Mouse (Mus musculus) heart, adult 8-10 months (tissue): Measurements from ENCODE around the gene Sgca. TPM values are rescaled to one million over a fixed set of nuclear protein-coding genes. Genes with fewer than 3 reads are reported as not detected.
"Not testable (repeated sequence)": the region's sequence is repeated elsewhere in the genome, so short reads cannot be mapped to it uniquely, and the experiment has no call there.

Experiments used
- DNase-seq: peaks from one replicate; pipeline ENCODE4 v3.0.0; 2022; ENCODE audit warnings: low spot score
- total RNA-seq, 4 experiments: library from RNA; stranded (reverse); gene quantifications; 2 replicates each; pipeline ENCODE4 v1.2.4; 2022

Sgca gene
- total RNA-seq, result 100 to 1,000 TPM; 202 to 221 (median 208) TPM

DNA sequence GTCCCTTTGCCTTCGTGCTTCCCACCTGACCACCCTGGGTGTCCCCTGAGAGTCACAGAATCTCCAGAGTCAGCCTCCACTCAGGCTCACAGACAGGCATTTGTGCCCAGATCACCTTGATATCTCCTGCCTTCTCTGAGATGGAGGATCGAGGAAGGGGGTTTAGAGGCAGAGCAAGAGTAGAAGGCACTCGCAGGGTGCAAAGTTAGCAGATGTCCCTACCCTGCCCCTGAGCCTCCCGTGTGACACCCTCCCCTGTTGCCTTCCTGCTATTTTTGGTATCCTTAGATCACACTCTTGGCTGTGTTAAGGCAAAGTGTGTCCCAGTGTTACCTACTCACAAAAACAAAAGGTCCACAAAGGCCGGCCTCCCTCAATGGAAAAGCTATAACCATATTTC, at the start of gene Sgca:
Gene Sgca, minus strand, starts transcription at position 129 of the 400 bp plus-strand sequence.
- DNase-seq, result peak; percentile 57

- no peak for DNase-seq
Measured at GRCm38 (mm10) chr11:95025227-95026012, 49.3 kb upstream of the Sgca start.

GRCm38 (mm10) chr11:95024439-95025184, 48.5 kb upstream of the Sgca start:
- DNase-seq, result no peak

- DNase-seq, result no peak
Measured at GRCm38 (mm10) chr11:95023481-95023880, 47.4 kb upstream of the Sgca start.

DNA sequence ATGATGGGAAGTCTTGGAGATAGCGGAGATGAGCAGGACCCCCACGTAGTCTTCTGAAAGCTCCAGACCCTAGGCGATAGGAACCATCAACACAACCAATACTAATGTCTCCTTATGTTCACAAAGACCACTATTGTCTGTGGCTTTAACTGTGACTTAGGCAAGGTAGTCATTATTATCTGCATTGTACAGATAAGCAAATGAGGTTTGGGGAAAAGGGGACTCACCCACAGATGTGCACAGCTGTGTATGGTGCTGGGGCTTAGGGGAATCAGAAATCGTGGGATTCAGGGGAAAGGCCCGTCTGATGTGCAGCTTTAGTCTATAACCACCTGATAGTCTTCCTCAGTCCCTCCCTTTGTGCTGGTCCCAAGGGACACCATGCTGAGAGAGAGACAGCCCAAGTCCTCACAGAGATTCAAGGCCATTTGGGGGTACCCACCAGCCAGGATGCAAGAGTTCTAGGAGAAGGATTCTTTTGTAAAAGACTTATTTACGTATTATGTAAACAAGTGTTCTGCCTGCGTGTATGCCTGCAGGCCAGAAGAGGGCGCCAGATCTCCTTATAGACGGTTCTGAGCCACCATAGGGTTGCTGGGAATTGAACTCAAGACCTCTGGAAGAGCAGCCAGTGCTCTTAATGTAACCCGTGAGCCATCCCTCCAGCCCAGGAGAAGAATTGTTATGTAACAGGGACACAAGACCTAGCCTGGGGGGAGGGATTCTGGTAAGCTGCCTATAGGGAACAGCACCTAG, 46.3 kb upstream of the Sgca start:
- DNase-seq, result no peak

- DNase-seq, result no peak
Measured at GRCm38 (mm10) chr11:95015484-95015883, 39.4 kb upstream of the Sgca start.

DNA sequence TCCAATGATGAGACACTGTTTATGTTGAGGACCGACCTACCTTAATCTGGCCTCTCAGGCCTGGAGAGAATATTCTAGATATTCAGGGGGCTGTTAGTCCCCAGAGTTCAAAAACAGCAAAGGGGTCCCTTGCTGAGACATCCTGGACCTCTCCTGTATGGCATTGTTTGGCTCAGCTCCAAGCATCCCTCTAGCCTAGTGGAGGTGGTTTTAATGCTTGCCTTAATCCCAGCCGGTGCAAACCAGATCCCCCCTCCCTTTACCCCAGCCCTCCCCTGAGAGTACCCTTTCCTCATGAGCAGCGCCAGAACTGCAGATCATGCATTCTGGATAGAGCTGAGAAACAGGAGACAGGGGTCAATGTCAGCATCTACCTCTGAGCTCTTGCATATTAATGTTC, 36.4 kb upstream of the Sgca start:
- DNase-seq, result no peak

DNA sequence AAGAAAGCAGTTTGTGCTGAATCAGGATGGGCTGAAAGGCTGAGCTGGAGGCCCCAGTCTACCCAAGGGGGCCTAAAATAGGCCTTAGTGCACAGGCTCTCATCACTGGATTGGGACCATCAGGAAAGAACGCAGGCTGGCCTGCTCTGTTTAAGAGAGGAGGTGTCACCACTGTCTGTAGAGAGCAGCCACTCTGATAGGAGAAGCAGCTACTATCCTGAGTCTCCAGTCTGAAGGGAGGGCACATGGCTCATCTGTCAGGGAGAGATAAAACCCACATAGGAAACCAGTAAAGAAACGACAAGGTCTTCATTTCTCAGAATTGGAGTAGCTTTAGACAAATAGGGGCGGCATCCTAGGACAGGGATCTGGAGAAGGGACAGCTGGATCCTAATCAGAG, 35.9 kb upstream of the Sgca start:
- DNase-seq, result no peak

GRCm38 (mm10) chr11:95011416-95011815, 35.3 kb upstream of the Sgca start:
- DNase-seq, result no peak

GRCm38 (mm10) chr11:95010841-95011403, 34.8 kb upstream of the Sgca start:
- not testable (repeated sequence) for DNase-seq

DNA sequence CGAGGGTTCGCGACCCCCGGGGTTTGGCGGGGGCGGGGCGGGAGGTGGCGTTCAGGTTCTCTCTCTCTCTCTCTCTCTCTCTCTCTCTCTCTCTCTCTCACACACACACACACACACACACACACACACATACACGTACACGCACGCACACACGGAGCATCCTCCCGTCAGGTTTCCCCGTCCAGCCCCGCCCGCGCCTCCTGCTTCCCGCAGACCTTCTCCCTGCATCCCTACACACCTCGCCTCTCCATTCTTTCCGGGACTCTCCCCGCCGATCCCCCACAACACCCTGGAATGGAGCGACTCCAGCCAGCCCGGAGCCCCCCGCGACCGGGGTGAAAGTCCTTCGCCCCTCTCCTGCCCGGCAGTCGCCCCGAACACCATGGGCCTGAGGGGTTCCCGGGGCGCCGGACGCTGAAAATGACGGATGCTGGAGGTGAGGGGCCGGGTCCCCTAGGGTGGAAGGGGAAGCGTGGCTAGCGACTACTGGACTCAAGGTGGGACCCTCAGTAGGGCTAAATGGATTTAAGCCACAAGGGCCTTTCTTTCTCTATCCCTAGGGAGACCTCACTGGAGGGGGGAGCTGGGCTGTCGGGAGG, 34.1 kb upstream of the Sgca start:
- no peak for DNase-seq

- no peak for DNase-seq
Measured at GRCm38 (mm10) chr11:95009629-95010014, 33.5 kb upstream of the Sgca start, which contains the start of gene Samd14. TSS of gene Samd14 (plus strand) at chr11:95009879.

- DNase-seq, result no peak
Measured at GRCm38 (mm10) chr11:95008661-95009628, 32.8 kb upstream of the Sgca start.

- DNase-seq, result no peak
Measured at GRCm38 (mm10) chr11:95007418-95007817, 31.3 kb upstream of the Sgca start.

DNA sequence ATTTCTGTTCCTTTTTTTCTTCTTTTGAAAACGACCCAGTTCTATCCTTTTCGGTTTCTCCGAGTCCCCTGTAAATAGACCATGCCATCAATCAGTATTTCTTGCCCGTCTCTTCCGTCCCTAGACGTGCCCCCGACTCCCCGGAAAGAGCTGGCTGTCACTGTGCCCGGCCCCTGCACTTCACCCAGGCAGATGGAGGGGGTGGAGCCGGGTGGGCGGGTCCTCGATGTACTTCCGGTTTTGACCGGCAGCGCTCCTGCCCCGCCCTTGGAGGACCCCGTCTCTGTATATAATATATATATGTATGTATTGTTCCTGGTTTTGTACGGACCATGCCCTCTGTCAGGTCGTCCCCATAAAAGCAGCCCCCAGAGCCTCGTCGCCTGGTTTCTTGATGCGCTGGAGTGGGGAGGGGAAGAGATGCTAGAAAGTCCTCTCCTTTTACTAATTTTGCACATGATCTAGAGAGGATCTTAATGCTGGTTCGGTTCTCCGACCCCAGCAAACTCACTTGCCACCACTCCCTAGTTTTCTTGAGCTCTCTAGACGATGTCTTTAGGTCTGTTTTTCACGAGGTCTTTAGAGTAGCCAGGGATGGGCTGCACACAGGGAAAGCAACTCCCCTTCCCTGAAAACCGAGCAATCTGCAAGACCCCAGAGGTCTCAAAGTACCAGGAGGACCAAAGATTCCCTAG, 30.5 kb upstream of the Sgca start:
- peak; percentile 75 for DNase-seq

DNA sequence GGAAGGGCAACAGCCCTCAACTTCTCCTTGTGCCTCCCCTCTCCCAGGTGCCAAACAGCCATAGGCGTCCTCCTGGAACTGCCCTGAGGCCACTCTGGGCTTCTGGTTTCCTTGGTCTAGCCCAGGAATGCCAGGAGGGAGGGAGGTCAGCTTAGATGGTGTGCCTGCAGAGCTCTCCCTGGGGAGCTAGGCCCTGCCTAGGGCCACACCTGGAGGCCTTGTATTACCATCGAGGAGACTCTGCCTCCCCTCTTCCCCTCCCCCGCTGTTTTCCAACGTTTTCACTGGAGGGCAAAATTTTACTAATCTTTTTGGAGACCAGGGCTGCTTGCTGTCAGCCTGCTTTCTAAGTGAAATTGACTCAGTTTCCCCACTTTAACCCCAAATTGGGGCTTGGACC, 29.9 kb upstream of the Sgca start:
- no peak for DNase-seq

GRCm38 (mm10) chr11:95004937-95005198, 28.7 kb upstream of the Sgca start:
- DNase-seq, result no peak

GRCm38 (mm10) chr11:95004136-95004936, 28.2 kb upstream of the Sgca start:
- no peak for DNase-seq

GRCm38 (mm10) chr11:95002705-95003104, 26.6 kb upstream of the Sgca start:
- DNase-seq, result no peak
